Mouse (Mus musculus): ENCODE results near the gene Lexm. TPM values are rescaled to one million over a fixed set of nuclear protein-coding genes. Genes with fewer than 3 reads are reported as not detected.

The Lexm gene
- polyA plus RNA-seq, 1 experiment from 2014 or later, result 0.24 TPM

DNA sequence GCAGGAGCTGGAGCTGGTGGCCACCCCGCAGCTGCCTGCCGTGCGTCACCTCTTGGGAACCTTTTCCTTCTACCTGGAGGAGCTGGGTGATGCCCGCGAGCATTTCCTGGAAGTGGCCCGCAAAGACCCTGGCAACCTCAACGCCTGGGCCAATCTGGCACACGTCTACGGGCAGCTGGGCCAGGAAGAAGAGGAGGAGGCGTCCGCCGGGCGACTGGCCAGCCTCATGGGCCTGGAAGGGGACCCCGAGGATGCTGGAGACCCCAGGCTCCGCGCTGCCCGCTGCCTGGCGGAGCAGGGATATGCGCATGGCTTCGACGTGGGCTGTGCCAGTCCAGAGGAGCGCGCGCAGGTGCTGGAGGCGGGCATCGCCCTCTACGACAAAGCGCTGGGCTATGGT, 5.7 kb upstream of the Lexm start:
- peaks cover 12% of the 10 kb centered on the region for H3K4me1 ChIP-seq
- H3K9ac ChIP-seq, result no peak overlapping the region
- H3K27ac ChIP-seq (replicated peaks), result no peak overlapping the region
- peaks cover 46% of the 10 kb centered on the region for H3K27me3 ChIP-seq
- H3K9me3 ChIP-seq (replicated peaks), result no peaks in the 10 kb centered on the region
- peak overlapping the region; percentile 30 for H3K4me2 ChIP-seq (replicated peaks)
- H3K4me3 ChIP-seq (replicated peaks), result peak overlapping the region; percentile 30
- 33% methylated on average over 28 of the region's 28 CpGs for WGBS
- H3K36me3 ChIP-seq, result no peaks in the 10 kb centered on the region
- no peak for ATAC-seq (ENCODE audit: insufficient number of reproducible peaks, low FRiP score, low TSS enrichment, low read depth)

DNA sequence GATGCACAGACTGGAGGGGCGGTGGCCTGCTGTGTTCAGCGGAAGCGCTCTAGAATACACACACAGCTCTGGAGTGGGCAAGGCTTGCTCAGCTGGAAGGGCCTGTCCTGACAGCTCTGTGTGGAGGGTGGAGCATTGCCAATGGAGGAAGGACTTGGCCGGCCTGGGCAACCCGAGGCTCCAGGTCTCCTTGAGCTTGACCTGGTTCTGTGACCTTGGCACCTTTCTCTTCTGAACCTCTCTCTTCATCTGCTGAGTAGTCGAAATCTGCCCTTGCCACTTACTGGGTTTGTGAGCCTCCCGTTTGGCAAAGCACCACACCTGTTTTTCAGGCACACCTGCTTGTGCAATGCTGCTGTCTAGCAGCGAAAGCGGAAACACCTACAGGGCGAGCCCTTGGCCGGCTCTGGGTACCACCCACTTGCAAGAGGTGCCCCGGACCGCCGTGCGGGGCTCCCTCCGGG, 5.0 kb upstream of the Lexm start, which contains the start of gene Ttc22:
Ttc22 (plus strand) TSS at position 403 of the 464 bp plus-strand sequence.
- peaks cover 13% of the 10 kb centered on the region for H3K4me1 ChIP-seq
- WGBS, result 17% methylated on average over 16 of the region's 16 CpGs
- peaks cover 49% of the 10 kb centered on the region for H3K27me3 ChIP-seq
- 0 out of 2 replicates have a peak within 1 kb of the TSS, but pooled peaks have one; percentile 55 for H3K27ac ChIP-seq (replicated peaks)
- no peak for ATAC-seq (ENCODE audit: insufficient number of reproducible peaks, low FRiP score, low TSS enrichment, low read depth)
- no peaks in the 10 kb centered on the region for H3K9me3 ChIP-seq (replicated peaks)
- H3K4me2 ChIP-seq (replicated peaks), result peak within 1 kb of the TSS; percentile 30
- H3K4me3 ChIP-seq (replicated peaks), result peak within 1 kb of the TSS; percentile 30
- no peaks in the 10 kb centered on the region for H3K36me3 ChIP-seq
- no peak within 1 kb of the TSS for H3K9ac ChIP-seq

DNA sequence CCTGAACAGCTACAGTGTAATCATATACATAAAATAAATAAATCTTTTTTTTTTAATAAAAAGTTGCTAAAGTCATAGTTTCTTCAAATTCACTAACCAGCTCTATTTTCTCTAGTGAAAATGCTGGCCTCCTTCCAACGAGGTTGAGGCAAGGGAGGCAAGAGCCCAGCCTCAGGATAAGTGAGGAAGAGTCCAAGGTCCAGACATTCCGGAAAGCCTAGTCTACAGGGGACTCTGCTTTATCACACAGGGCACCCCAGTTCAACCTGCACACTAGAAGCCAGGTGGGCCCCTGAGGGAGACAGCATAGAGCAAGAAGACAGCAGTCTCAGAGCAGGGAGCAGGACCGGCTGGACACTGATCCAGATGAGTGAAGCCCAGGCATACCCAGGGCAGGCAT, 4.4 kb upstream of the Lexm start:
- no peaks in the 10 kb centered on the region for H3K36me3 ChIP-seq
- H3K9me3 ChIP-seq (replicated peaks), result no peaks in the 10 kb centered on the region
- no peak overlapping the region for H3K4me3 ChIP-seq (replicated peaks)
- no peak overlapping the region for H3K27ac ChIP-seq (replicated peaks)
- WGBS, result 68% methylated on average over 3 of the region's 3 CpGs
- peaks cover 16% of the 10 kb centered on the region for H3K4me1 ChIP-seq
- H3K4me2 ChIP-seq (replicated peaks), result no peak overlapping the region
- ATAC-seq (ENCODE audit: insufficient number of reproducible peaks, low FRiP score, low TSS enrichment, low read depth), result no peak
- H3K27me3 ChIP-seq, result peaks cover 52% of the 10 kb centered on the region
- H3K9ac ChIP-seq, result no peak overlapping the region

DNA sequence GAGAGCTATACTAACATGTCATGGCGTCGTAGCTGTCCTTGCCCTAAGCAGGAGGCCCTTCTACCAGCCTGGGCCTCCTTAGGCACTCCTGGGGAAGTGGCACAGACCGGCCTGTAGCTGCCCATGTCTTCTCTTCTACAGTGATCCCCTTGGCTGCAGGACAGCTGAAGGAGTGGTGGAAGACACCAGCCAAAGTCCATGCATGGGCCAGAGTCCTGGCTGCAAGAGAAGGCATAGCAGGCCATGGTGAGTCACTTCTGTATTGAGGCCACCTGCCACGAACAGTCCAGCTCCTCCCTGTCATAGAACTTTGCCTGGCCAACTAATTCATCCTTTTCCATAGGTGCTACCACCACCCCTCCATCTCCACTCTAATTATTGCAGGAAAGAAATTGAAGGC, 1.9 kb upstream of the Lexm start:
- ATAC-seq (ENCODE audit: insufficient number of reproducible peaks, low FRiP score, low TSS enrichment, low read depth), result no peak
- 90% methylated on average over 4 of the region's 4 CpGs for WGBS

DNA sequence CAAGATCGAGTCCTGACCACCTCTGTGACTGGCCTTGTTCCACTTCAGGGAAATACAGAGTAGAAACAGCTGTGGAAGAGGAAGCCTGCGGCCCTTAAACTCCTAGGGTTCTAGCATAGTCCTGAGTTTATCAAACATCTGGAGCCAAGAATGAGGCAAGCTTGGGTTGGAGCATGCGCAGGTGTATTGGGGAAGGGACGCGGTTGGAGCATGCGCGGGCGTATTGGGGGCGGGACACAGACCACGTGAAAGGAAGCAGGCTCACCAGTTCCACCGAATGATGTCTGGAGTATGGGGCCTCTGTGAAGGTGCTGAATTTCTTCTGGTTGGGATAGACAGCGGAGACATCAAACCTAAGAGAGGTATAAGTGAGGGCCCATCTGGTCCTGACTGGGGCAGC, 1.4 kb downstream of the Lexm start:
- peaks cover 14% of the 10 kb centered on the region for H3K4me1 ChIP-seq
- no peak overlapping the region for H3K9ac ChIP-seq
- H3K4me2 ChIP-seq (replicated peaks), result no peak overlapping the region
- 0 out of 2 replicates have a peak, but pooled peaks cover 5% of the 10 kb centered on the region for H3K27me3 ChIP-seq
- no peak overlapping the region for H3K4me3 ChIP-seq (replicated peaks)
- 73% methylated on average over 12 of the region's 12 CpGs for WGBS
- ATAC-seq (ENCODE audit: insufficient number of reproducible peaks, low FRiP score, low TSS enrichment, low read depth), result no peak
- H3K9me3 ChIP-seq (replicated peaks), result no peaks in the 10 kb centered on the region
- H3K27ac ChIP-seq (replicated peaks), result no peak overlapping the region
- H3K36me3 ChIP-seq, result no peaks in the 10 kb centered on the region

More for the DNA sequence above, 1.9 kb upstream of the Lexm start:
- H3K36me3 ChIP-seq, result no peaks in the 10 kb centered on the region
- no peak overlapping the region for H3K4me2 ChIP-seq (replicated peaks)
- no peak overlapping the region for H3K4me3 ChIP-seq (replicated peaks)
- H3K27ac ChIP-seq (replicated peaks), result no peak overlapping the region
- H3K9me3 ChIP-seq (replicated peaks), result no peaks in the 10 kb centered on the region
- no peak overlapping the region for H3K9ac ChIP-seq
- peaks cover 21% of the 10 kb centered on the region for H3K4me1 ChIP-seq
- peaks cover 31% of the 10 kb centered on the region for H3K27me3 ChIP-seq

DNA sequence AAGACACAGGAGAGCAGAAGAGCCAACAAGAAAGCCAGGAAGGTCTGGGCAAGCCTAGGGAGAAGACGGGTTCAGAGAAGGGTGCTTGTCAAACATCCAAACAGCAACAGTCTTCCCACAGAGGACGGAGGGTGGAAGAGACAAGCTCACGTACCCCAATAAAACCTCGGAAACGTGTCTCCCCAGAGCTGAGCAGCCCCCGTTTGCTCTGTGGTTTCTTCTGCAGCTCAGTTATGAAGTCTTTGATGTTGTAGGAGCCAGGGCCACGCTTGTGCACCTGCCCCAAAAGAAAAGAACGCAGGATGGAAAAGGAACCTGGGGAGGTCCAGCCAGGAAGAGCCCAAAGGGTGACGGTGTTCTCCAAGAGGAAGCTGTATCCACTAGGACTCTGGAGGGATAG, 2.2 kb downstream of the Lexm start:
- no peak overlapping the region for H3K27ac ChIP-seq (replicated peaks)
- H3K9me3 ChIP-seq (replicated peaks), result no peaks in the 10 kb centered on the region
- no peak overlapping the region for H3K4me3 ChIP-seq (replicated peaks)
- no peak overlapping the region for H3K9ac ChIP-seq
- WGBS, result 72% methylated on average over 9 of the region's 9 CpGs
- H3K27me3 ChIP-seq, result 0 out of 2 replicates have a peak, but pooled peaks cover 5% of the 10 kb centered on the region
- peaks cover 14% of the 10 kb centered on the region for H3K4me1 ChIP-seq
- no peak overlapping the region for H3K4me2 ChIP-seq (replicated peaks)
- ATAC-seq (ENCODE audit: insufficient number of reproducible peaks, low FRiP score, low TSS enrichment, low read depth), result no peak
- H3K36me3 ChIP-seq, result no peaks in the 10 kb centered on the region

DNA sequence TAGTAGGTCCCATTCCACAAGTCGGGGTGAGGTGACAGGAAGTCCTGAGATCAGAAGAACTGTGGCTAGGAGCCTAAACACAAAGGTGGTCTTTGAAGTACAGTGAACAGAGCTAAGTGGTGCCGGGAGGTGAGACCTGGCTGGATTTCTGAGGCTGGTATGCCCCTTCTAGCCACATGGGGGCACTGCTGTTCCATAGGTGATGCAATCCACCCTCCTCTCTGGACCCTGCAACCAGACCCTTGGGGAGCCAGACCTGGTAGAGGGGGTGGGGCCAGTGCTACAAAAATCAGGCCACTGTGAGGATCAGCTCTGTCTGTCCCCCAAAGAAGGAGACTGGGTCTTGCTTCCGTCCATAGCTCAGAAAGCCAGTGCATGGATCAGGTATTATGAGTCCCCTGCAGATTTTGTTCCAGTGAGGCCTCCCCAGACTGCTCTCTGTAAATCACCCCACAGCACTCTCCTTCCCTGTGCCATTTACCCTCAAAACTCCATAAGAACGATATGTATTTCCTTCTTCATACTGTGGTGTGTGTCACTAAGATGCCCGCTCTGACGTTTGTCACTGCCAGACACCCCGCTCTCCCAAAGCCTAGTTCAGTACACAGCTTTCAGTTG, 2.8 kb downstream of the Lexm start:
- peaks cover 14% of the 10 kb centered on the region for H3K4me1 ChIP-seq
- H3K36me3 ChIP-seq, result no peaks in the 10 kb centered on the region
- WGBS, result 45% methylated on average over 7 of the region's 7 CpGs
- H3K9ac ChIP-seq, result no peak overlapping the region
- H3K27me3 ChIP-seq, result 0 out of 2 replicates have a peak, but pooled peaks cover 5% of the 10 kb centered on the region
- no peak overlapping the region for H3K27ac ChIP-seq (replicated peaks)
- H3K9me3 ChIP-seq (replicated peaks), result no peaks in the 10 kb centered on the region
- no peak overlapping the region for H3K4me2 ChIP-seq (replicated peaks)
- no peak overlapping the region for H3K4me3 ChIP-seq (replicated peaks)
- ATAC-seq (ENCODE audit: insufficient number of reproducible peaks, low FRiP score, low TSS enrichment, low read depth), result peak; percentile 15; the same call in 1 of the 2 replicates

DNA sequence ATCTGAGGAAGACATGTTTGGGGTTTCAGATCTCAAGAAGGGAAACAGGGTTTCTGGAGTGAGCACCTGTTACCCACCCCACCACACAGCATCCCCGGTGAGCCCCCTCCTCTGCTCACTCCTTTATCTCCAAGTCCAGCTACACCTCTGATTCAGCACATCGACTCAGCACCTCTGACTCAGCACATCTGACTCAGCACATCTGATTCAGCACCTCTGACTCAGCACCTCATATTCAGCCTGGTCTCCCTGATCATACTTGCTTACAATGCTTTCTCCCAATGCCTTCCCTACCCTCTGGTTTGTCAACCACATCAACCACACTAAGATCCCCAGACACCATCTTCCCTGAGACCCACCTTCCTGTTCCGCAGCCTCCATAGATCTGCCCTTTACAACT, 3.5 kb downstream of the Lexm start:
- H3K36me3 ChIP-seq, result no peaks in the 10 kb centered on the region
- H3K27ac ChIP-seq (replicated peaks), result no peak overlapping the region
- 67% methylated on average over 3 of the region's 3 CpGs for WGBS
- H3K4me1 ChIP-seq, result peaks cover 14% of the 10 kb centered on the region
- no peak overlapping the region for H3K4me2 ChIP-seq (replicated peaks)
- no peak overlapping the region for H3K4me3 ChIP-seq (replicated peaks)
- 0 out of 2 replicates have a peak, but pooled peaks cover 5% of the 10 kb centered on the region for H3K27me3 ChIP-seq
- ATAC-seq (ENCODE audit: insufficient number of reproducible peaks, low FRiP score, low TSS enrichment, low read depth), result no peak
- H3K9ac ChIP-seq, result no peak overlapping the region
- H3K9me3 ChIP-seq (replicated peaks), result no peaks in the 10 kb centered on the region

DNA sequence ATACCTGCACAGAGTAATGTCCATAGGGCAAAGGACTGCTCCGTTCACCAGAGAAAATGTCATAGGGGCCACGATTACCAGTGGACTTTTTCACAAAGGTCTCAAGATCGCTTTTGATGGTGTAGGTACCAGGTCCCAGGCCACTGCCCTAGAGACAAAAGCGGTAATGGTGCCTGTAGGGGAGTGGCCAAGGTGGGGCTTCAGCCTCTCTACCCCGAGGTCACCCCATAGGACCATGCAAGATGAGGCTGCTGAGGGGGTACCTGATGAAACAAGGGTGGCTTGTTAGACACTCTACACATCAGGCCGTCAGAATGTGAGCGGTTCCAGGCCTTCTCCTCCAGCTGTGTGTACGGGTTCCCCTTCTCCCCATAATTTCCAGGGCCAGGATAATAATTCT, 3.9 kb downstream of the Lexm start:
- no peak for ATAC-seq (ENCODE audit: insufficient number of reproducible peaks, low FRiP score, low TSS enrichment, low read depth)
- no peak overlapping the region for H3K9ac ChIP-seq
- WGBS, result 73% methylated on average over 8 of the region's 8 CpGs

DNA sequence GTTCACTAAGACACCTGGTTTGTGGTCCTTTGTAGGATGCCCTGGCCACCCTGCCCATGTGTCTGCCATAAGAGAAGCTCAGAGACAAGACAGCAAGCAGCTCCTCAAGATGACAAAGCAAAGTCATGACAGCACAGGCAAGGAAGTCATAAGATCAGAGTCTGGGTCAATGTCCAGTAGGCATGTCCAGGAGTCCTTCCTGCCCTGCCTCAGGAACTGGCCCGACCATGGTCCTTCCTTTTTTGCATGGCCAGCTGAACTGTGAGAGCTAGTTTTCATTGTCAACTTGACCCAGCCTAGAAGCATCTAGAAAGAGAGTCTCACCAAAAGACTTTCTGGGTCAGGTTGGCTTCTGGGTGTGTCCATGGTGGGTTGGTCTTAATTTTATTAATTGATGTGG, 9.1 kb downstream of the Lexm start:
- Histone ChIP-seq H3K4me2 (replicated peaks) (no peak overlapping the region), H3K27ac (replicated peaks) (no peak overlapping the region), H3K9ac (no peak overlapping the region), H3K36me3 (no peaks in the 10 kb centered on the region), H3K27me3 (no peaks in the 10 kb centered on the region), H3K4me1 (peaks cover 5% of the 10 kb centered on the region; the same call in 1 of the 2 replicates), H3K9me3 (replicated peaks) (no peaks in the 10 kb centered on the region), H3K4me3 (replicated peaks) (no peak overlapping the region)
- ATAC-seq (ENCODE audit: insufficient number of reproducible peaks, low FRiP score, low TSS enrichment, low read depth), result no peak
- WGBS, result 92% methylated on average over 1 of the region's 1 CpGs

More for the DNA sequence above, 3.9 kb downstream of the Lexm start:
- Histone ChIP-seq H3K36me3 (no peaks in the 10 kb centered on the region), H3K9me3 (replicated peaks) (no peaks in the 10 kb centered on the region), H3K4me1 (peaks cover 14% of the 10 kb centered on the region), H3K4me3 (replicated peaks) (no peak overlapping the region), H3K27me3 (0 out of 2 replicates have a peak, but pooled peaks cover 5% of the 10 kb centered on the region), H3K4me2 (replicated peaks) (no peak overlapping the region), H3K27ac (replicated peaks) (no peak overlapping the region)

DNA sequence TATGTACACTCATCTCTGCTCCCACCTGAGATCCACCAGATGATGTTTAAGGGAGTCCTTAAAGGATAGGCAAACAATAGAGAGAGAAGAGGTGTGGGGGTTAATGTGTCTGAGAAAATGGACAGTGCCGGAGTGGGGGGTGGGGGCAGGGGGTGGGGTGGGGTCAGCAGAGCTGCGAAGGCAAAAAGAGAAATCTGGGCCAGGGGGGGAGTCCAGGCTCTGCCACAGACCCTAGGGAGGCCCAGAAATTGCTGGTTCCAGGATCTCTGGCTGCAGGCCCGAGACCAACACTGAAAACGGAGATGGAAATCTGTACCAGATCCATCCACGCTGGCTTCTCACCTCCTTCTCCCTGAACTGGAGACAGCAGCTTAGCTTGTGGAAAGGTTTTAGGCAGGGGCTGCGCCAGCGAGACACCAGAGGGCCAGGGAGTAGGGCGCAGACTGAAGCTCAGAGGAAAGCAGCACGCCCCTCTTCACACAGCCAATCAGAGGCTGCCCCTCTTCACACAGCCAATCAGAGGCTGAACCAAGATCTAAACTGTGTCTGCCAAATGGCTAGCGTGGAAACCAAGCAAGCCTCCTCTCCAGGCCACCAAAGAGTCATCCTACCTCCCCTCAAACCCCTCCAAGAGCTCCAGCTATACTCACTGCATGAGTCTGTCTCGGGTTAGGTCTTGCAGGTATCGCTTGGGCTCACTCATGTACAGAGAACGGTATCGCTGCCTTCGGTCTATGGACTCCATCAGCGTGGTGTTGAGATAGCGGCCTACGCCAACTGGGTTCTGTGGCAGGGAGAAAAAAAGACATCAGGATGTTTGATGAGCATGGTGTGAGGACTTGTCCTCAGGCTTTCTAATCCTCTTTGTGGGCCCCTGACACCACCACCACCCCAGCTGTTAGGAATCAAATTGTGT, 10.1 kb downstream of the Lexm start:
- Histone ChIP-seq H3K27ac (replicated peaks) (no peak overlapping the region), H3K9me3 (replicated peaks) (no peaks in the 10 kb centered on the region), H3K4me1 (peaks cover 5% of the 10 kb centered on the region; the same call in 1 of the 2 replicates), H3K4me3 (replicated peaks) (peak overlapping the region; percentile 11; the same call in 1 of the 2 replicates), H3K9ac (no peak overlapping the region), H3K36me3 (no peaks in the 10 kb centered on the region), H3K4me2 (replicated peaks) (peak overlapping the region; percentile 39), H3K27me3 (no peaks in the 10 kb centered on the region)
- WGBS, result 41% methylated on average over 18 of the region's 18 CpGs
- ATAC-seq (ENCODE audit: insufficient number of reproducible peaks, low FRiP score, low TSS enrichment, low read depth), result peak; percentile 87

Measured in embryonic facial prominence, embryonic 15.5 days (tissue).